Mouse (Mus musculus) cortical plate, adult 2 months (tissue): ENCODE data around the gene Tsnaxip1. TPM values are rescaled to one million over a fixed set of nuclear protein-coding genes. Genes with fewer than 3 reads are reported as not detected.

ENCODE experiments used
- H3K27ac ChIP-seq: fragments of 200-500 bp; 2 replicates; pipeline ENCODE4 v1.5.1; 2012; ENCODE audit warnings: low read length, control low read depth, inconsistent platforms; ENCODE audit not compliant: insufficient read depth
- H3K4me1 ChIP-seq: fragments of 200-500 bp; 2 replicates; pipeline ENCODE4 v1.6.1; 2011; ENCODE audit warnings: low read length; ENCODE audit not compliant: control insufficient read depth, insufficient read depth
- H3K4me3 ChIP-seq: fragments of 200-500 bp; 2 replicates; pipeline ENCODE4 v1.5.1; 2011; ENCODE audit warnings: mild to moderate bottlenecking, low read length, control low read depth; ENCODE audit not compliant: insufficient read depth
- CTCF ChIP-seq: fragments of 200-500 bp; IDR thresholded peaks from 2 replicates; pipeline ENCODE4 v1.5.1; 2011; ENCODE audit warnings: mild to moderate bottlenecking, control low read depth, low read length; ENCODE audit not compliant: insufficient read depth; ENCODE audit errors: extremely low read depth
- POLR2A ChIP-seq: fragments of 200-500 bp; IDR thresholded peaks from 2 replicates; pipeline ENCODE4 v1.6.1; 2011; ENCODE audit warnings: mild to moderate bottlenecking, low read length, control low read depth; ENCODE audit not compliant: insufficient read depth; ENCODE audit errors: extremely low read depth
- polyA plus RNA-seq: library from polyadenylated mRNA; depleted of rRNA; stranded (reverse); fragments of >200 nt; gene quantifications from 2 replicates; pipeline ENCODE4 v1.2.3, GENCODE M21; 2012; rRNA removed

The Tsnaxip1 gene
- polyA plus RNA-seq, 1 experiment, result 0.31 TPM

DNA sequence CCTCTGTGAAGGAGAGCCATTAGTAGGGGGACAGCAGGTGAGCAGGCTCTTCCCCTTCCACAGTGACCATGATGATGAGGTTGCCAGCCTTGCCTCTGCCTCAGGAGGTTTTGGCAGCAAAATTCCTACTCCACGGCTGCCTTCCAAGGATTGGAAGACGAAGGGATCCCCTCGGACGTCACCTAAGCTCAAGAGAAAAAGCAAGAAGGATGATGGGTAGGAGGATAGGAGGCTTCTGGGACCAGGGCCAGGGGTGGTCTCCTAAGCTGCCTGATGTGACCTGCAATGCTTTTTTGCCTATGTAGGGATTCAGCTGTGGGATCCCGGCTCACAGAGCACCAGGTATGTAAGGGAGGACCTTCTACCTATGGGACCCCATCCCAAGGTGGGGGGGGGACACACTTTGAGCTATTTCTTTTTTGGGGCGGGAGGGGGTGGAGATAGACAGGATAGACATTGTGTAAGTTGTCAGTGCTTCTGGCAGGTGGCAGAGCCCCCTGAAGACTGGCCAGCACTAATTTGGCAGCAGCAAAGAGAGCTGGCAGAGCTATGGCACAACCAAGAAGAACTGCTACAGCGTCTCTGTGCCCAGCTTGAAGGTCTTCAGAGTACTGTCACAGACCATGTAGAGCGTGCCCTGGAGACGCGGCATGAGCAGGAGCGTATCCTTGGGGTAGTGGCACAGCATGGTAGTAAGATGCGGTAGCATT, 62.4 kb downstream of the Tsnaxip1 start:
- TF ChIP-seq POLR2A (no peak), CTCF (no peak)
- Histone ChIP-seq H3K27ac (no peak overlapping the region), H3K4me3 (no peak overlapping the region), H3K4me1 (no peaks in the 10 kb centered on the region)

- H3K4me1 ChIP-seq, result no peaks in the 10 kb centered on the region
- TF ChIP-seq POLR2A, result no peak
- no peak for TF ChIP-seq CTCF
- no peak overlapping the region for H3K4me3 ChIP-seq
- 0 out of 2 replicates have a peak overlapping the region, but pooled peaks have one; percentile 35 for H3K27ac ChIP-seq
Observed at GRCm38 (mm10) chr8:105890870-105891269, 63.3 kb downstream of the Tsnaxip1 start.

- peak; percentile 69 for TF ChIP-seq CTCF
- 0 out of 2 replicates have a peak, but pooled peaks have one; percentile 9 for TF ChIP-seq POLR2A
- Histone ChIP-seq H3K27ac (no peak overlapping the region), H3K4me1 (no peaks in the 10 kb centered on the region), H3K4me3 (no peak overlapping the region)
Observed at GRCm38 (mm10) chr8:105892432-105892831, 64.9 kb downstream of the Tsnaxip1 start.

GRCm38 (mm10) chr8:105893339-105893738, 65.8 kb downstream of the Tsnaxip1 start, which contains the start of gene Nrn1l:
Nrn1l (plus strand) TSS chr8:105893567.
- H3K4me3 ChIP-seq, result no peak within 1 kb of the TSS
- peak within 1 kb of the TSS; percentile 47 for H3K27ac ChIP-seq
- peak; percentile 53; the same call in 1 of the 2 replicates for TF ChIP-seq POLR2A
- TF ChIP-seq CTCF, result no peak
- H3K4me1 ChIP-seq, result no peaks in the 10 kb centered on the region

Other genes starting within 250 kb of the Tsnaxip1 start
- gene Ripor1, start 222.5 kb upstream of the Tsnaxip1 start, polyA plus RNA-seq, result 47.3 and 49.1 TPM in 2 replicates
- 30.3 and 30.8 TPM in 2 replicates for gene Ctcf, start 191.2 kb upstream of the Tsnaxip1 start, polyA plus RNA-seq
- 0.15 and 0.17 TPM in 2 replicates for gene Agrp, start 190.3 kb upstream of the Tsnaxip1 start, polyA plus RNA-seq
- gene Carmil2, start 141.5 kb upstream of the Tsnaxip1 start, polyA plus RNA-seq, result 43.9 and 47.6 TPM in 2 replicates
- 49.4 and 52.3 TPM in 2 replicates for gene Acd, start 126.6 kb upstream of the Tsnaxip1 start, polyA plus RNA-seq
- gene Pard6a, start 126.6 kb upstream of the Tsnaxip1 start, polyA plus RNA-seq, result 57.3 and 58.1 TPM in 2 replicates
- gene 4933405L10Rik, start 120.1 kb upstream of the Tsnaxip1 start, polyA plus RNA-seq, result 0.38 and 0.52 TPM in 2 replicates
- gene Enkd1, start 119.5 kb upstream of the Tsnaxip1 start, polyA plus RNA-seq, result 16.4 and 18.3 TPM in 2 replicates
- 15.6 and 17.8 TPM in 2 replicates for gene Gfod2, start 69.1 kb upstream of the Tsnaxip1 start, polyA plus RNA-seq
- 24.6 and 25.7 TPM in 2 replicates for gene Ranbp10, start 381 bp upstream of the Tsnaxip1 start, polyA plus RNA-seq
- 33.2 and 33.6 TPM in 2 replicates for gene Cenpt, start 25.5 kb downstream of the Tsnaxip1 start, polyA plus RNA-seq
- 48.0 and 49.7 TPM in 2 replicates for gene Thap11, start 27.4 kb downstream of the Tsnaxip1 start, polyA plus RNA-seq
- gene Nutf2, start 32.8 kb downstream of the Tsnaxip1 start, polyA plus RNA-seq, result 85.1 and 86.1 TPM in 2 replicates
- gene Edc4, start 53.1 kb downstream of the Tsnaxip1 start, polyA plus RNA-seq, result 71.3 and 74.7 TPM in 2 replicates
- 7.9 and 8.5 TPM in 2 replicates for gene Nrn1l, start 65.8 kb downstream of the Tsnaxip1 start, polyA plus RNA-seq
- 13.1 and 13.3 TPM in 2 replicates for gene Pskh1, start 72.7 kb downstream of the Tsnaxip1 start, polyA plus RNA-seq
- gene Ctrl, start 106.1 kb downstream of the Tsnaxip1 start, polyA plus RNA-seq, result 3.4 and 3.6 TPM in 2 replicates
- 137 and 147 TPM in 2 replicates for gene Psmb10, start 110.7 kb downstream of the Tsnaxip1 start, polyA plus RNA-seq
- gene Lcat, start 115.7 kb downstream of the Tsnaxip1 start, polyA plus RNA-seq, result 54.4 and 55.7 TPM in 2 replicates
- gene Slc12a4, start 138.4 kb downstream of the Tsnaxip1 start, polyA plus RNA-seq, result 23.6 and 25.8 TPM in 2 replicates
- not detected in 2 replicates for gene Dpep3, start 151.7 kb downstream of the Tsnaxip1 start, polyA plus RNA-seq
- gene Dus2, start 163.6 kb downstream of the Tsnaxip1 start, polyA plus RNA-seq, result 25.1 and 27.4 TPM in 2 replicates
- gene Dpep2nb, start 178.2 kb downstream of the Tsnaxip1 start, polyA plus RNA-seq, result 0.08 TPM in 1 of 2 replicates, not detected in the other
- 11.6 and 11.9 TPM in 2 replicates for gene Ddx28, start 184.2 kb downstream of the Tsnaxip1 start, polyA plus RNA-seq
- gene Nfatc3, start 231.1 kb downstream of the Tsnaxip1 start, polyA plus RNA-seq, result 7.8 and 8.1 TPM in 2 replicates